Mouse (Mus musculus) midbrain, embryonic 11.5 days (tissue): ENCODE measurements at regions not wholly inside any gene's neighbourhood (a gene's known extent, or its start where the extent isn't known, plus 50 kb on each side); places are given as distances from the start of the nearest gene placed in this dataset.

Experiments
- ATAC-seq: fragments of 200-750 bp; cut with Nextera tagmentation; 2 replicates; pipeline ENCODE4 v1.8.0; 2017; ENCODE audit warnings: moderate TSS enrichment, moderate library complexity; ENCODE audit not compliant: low FRiP score
- DNase-seq: peaks from one replicate; pipeline ENCODE4 v3.0.0; 2015; ENCODE audit warnings: low spot score; ENCODE audit errors: missing footprints
- H3K27ac ChIP-seq: fragments of 300-500 bp; sonication (generic); 2 replicates; pipeline ENCODE4 v1.5.1; 2014; ENCODE audit warnings: low read depth, low read length
- H3K27me3 ChIP-seq: fragments of 300-500 bp; sonication (generic); 2 replicates; pipeline ENCODE4 v1.6.1; 2014; ENCODE audit warnings: mild to moderate bottlenecking, low read length, moderate library complexity, mixed read lengths; ENCODE audit not compliant: control insufficient read depth, insufficient read depth
- H3K36me3 ChIP-seq: fragments of 300-500 bp; sonication (generic); 2 replicates; pipeline ENCODE4 v1.6.1; 2014; ENCODE audit warnings: mild to moderate bottlenecking, low read length, moderate library complexity, mixed read lengths; ENCODE audit not compliant: control insufficient read depth, insufficient read depth
- H3K4me1 ChIP-seq: fragments of 300-500 bp; sonication (generic); 2 replicates; pipeline ENCODE4 v1.6.1; 2014; ENCODE audit warnings: low read length; ENCODE audit not compliant: control insufficient read depth, insufficient read depth
- H3K4me2 ChIP-seq: fragments of 300-500 bp; sonication (generic); 2 replicates; pipeline ENCODE4 v1.6.1; 2014; ENCODE audit warnings: mild to moderate bottlenecking, moderate library complexity
- H3K4me3 ChIP-seq: fragments of 300-500 bp; sonication (generic); 2 replicates; pipeline ENCODE4 v1.5.1; 2014; ENCODE audit warnings: low read depth, low read length
- H3K9ac ChIP-seq: fragments of 300-500 bp; sonication (generic); 2 replicates; pipeline ENCODE4 v1.6.1; 2014; ENCODE audit warnings: low read length
- H3K9me3 ChIP-seq: fragments of 300-500 bp; sonication (generic); 2 replicates; pipeline ENCODE4 v1.6.1; 2016; ENCODE audit warnings: low read length; ENCODE audit not compliant: control insufficient read depth
- whole genome bisulfite sequencing: fragments of 180-500 bp; shearing (Covaris S2); extraction: QIAGEN DNeasy Blood & Tissue Kit; methylation state at CpG from one replicate; pipeline ENCODE4 v1.1.7; 2014; 5-methylcytosine and 5-hydroxymethylcytosine counted together

- no peak for DNase-seq
- H3K9ac ChIP-seq, result no peak overlapping the region
Observed at GRCm38 (mm10) chr4:142351831-142352230, 112.6 kb upstream of the Kazn start.

DNA sequence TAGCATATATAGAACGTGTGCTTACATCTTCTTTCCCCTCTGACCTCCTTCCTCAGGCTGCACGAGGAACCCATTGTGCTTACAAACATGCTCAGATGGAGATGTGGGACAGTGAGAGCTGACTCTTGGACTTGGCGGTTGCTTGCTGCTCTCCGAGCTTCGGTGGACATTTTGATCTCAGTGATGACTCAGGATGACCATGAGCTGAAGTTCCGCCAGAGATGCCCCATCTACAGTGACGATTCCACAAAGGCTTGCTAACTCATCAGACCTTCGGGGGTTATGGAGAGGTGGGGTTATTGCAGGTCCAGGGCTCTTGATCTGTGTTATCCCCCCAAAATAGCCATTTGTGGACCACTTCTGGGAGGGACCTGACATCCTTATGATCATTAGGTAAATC lies 111.8 kb upstream of the Kazn start:
- H3K9me3 ChIP-seq, result no peaks in the 10 kb centered on the region
- DNase-seq (no peak), ATAC-seq (no peak)
- H3K4me1 ChIP-seq, result no peaks in the 10 kb centered on the region
- no peak overlapping the region for H3K4me2 ChIP-seq
- H3K4me3 ChIP-seq, result no peak overlapping the region
- H3K36me3 ChIP-seq, result no peaks in the 10 kb centered on the region
- no peak overlapping the region for H3K27ac ChIP-seq
- H3K27me3 ChIP-seq, result no peaks in the 10 kb centered on the region
- 93% methylated on average over 8 of the region's 8 CpGs for WGBS
- no peak overlapping the region for H3K9ac ChIP-seq

More at GRCm38 (mm10) chr4:142351831-142352230, 112.6 kb upstream of the Kazn start:
- Histone ChIP-seq H3K4me1 (no peaks in the 10 kb centered on the region), H3K9me3 (no peaks in the 10 kb centered on the region), H3K4me3 (no peak overlapping the region), H3K4me2 (no peak overlapping the region), H3K27me3 (no peaks in the 10 kb centered on the region), H3K36me3 (no peaks in the 10 kb centered on the region), H3K27ac (no peak overlapping the region)
- 88% methylated on average over 3 of the region's 3 CpGs for WGBS
- no peak for ATAC-seq

DNA sequence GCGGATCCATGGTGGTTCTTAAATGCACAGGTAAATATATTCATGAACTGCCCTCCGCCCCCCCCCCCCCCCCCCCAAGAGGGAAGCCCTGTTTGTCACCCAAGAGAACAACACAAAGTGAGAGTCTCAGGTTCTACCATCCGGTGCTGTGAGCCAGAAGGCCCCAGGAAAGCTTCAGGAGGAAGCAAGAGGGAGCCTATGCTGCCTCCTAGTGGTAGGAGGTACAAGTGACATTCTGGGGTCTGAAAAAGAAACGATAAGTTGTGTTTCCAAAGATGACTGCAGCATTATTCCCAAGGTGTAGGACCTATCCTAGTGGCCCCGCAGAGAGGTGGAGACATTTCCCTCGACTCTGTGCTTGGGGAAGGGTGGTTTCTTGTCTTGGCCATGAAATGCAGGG lies 109.7 kb upstream of the Kazn start:
- Histone ChIP-seq H3K4me1 (no peaks in the 10 kb centered on the region), H3K27ac (no peak overlapping the region), H3K4me2 (no peak overlapping the region), H3K9me3 (no peaks in the 10 kb centered on the region), H3K4me3 (no peak overlapping the region), H3K36me3 (no peaks in the 10 kb centered on the region), H3K9ac (no peak overlapping the region), H3K27me3 (no peaks in the 10 kb centered on the region)
- 47% methylated on average over 6 of the region's 6 CpGs for WGBS
- DNase-seq (no peak), ATAC-seq (no peak; the same call in 1 of the 2 replicates)

GRCm38 (mm10) chr4:142342482-142343206 lies 103.4 kb upstream of the Kazn start:
- ATAC-seq, result no peak
- WGBS, result 78% methylated on average over 19 of the region's 19 CpGs
- peaks cover 14% of the 10 kb centered on the region for H3K4me1 ChIP-seq
- H3K4me3 ChIP-seq, result no peak overlapping the region
- no peak for DNase-seq
- H3K27me3 ChIP-seq, result no peaks in the 10 kb centered on the region
- H3K36me3 ChIP-seq, result no peaks in the 10 kb centered on the region
- H3K9ac ChIP-seq, result no peak overlapping the region
- no peaks in the 10 kb centered on the region for H3K9me3 ChIP-seq
- H3K4me2 ChIP-seq, result no peak overlapping the region
- H3K27ac ChIP-seq, result no peak overlapping the region

DNA sequence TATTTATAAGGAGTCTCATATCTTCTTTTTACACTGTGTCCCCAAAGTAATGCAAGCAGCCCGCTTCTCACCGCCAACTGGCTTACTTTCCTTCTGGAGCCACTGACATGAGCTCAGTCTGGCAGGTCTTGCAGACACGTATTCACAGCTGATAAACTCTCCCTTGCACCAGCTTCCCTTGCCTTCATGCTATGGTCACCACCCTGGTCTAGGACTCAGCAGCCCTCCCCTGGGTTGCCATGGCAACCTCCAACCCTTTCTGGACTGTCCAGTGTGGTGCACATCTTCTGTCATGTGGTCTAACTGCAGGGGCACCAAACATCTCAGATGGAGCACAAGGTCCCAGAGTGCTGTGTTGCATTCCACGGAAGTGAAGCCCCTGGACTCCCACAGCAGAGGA lies 102.1 kb upstream of the Kazn start:
- H3K36me3 ChIP-seq, result no peaks in the 10 kb centered on the region
- no peaks in the 10 kb centered on the region for H3K9me3 ChIP-seq
- no peaks in the 10 kb centered on the region for H3K27me3 ChIP-seq
- H3K4me2 ChIP-seq, result no peak overlapping the region
- ATAC-seq, result peak; percentile 40; the same call in 1 of the 2 replicates
- peak; percentile 82 for DNase-seq
- H3K27ac ChIP-seq, result no peak overlapping the region
- no peak overlapping the region for H3K9ac ChIP-seq
- H3K4me3 ChIP-seq, result no peak overlapping the region
- H3K4me1 ChIP-seq, result peaks cover 14% of the 10 kb centered on the region
- WGBS, result 64% methylated on average over 4 of the region's 4 CpGs

DNA sequence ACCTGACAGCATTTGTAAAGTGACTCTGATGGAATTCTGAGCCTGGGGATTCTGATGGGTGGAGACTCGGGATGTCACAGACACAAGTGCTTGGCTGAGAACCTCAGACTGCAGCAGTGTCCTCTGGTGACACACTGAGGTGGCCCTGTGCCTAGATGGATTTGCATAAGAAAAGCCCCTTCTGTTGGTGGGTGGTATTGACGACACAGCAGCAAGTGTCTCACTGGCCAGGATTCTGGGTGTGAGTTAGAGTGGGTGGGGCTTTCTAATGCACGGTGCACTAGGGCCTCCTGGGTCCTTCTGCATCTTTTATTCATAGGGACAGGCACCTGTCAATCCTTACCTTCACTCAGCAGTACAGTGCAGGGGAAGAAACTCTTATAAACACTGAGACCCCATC lies 100.9 kb upstream of the Kazn start:
- peaks cover 14% of the 10 kb centered on the region for H3K4me1 ChIP-seq
- no peaks in the 10 kb centered on the region for H3K9me3 ChIP-seq
- no peaks in the 10 kb centered on the region for H3K27me3 ChIP-seq
- DNase-seq, result peak; percentile 79
- 6% methylated on average over 3 of the region's 3 CpGs for WGBS
- H3K4me3 ChIP-seq, result no peak overlapping the region
- no peak overlapping the region for H3K9ac ChIP-seq
- peak; percentile 54 for ATAC-seq
- no peaks in the 10 kb centered on the region for H3K36me3 ChIP-seq
- no peak overlapping the region for H3K4me2 ChIP-seq
- no peak overlapping the region for H3K27ac ChIP-seq

GRCm38 (mm10) chr4:142337701-142338100 lies 98.5 kb upstream of the Kazn start:
- Histone ChIP-seq H3K9ac (no peak overlapping the region), H3K4me1 (peaks cover 14% of the 10 kb centered on the region), H3K4me2 (no peak overlapping the region), H3K9me3 (no peaks in the 10 kb centered on the region), H3K4me3 (no peak overlapping the region), H3K36me3 (no peaks in the 10 kb centered on the region), H3K27ac (no peak overlapping the region), H3K27me3 (no peaks in the 10 kb centered on the region)
- DNase-seq (no peak), ATAC-seq (no peak)
- WGBS, result 93% methylated on average over 8 of the region's 8 CpGs

DNA sequence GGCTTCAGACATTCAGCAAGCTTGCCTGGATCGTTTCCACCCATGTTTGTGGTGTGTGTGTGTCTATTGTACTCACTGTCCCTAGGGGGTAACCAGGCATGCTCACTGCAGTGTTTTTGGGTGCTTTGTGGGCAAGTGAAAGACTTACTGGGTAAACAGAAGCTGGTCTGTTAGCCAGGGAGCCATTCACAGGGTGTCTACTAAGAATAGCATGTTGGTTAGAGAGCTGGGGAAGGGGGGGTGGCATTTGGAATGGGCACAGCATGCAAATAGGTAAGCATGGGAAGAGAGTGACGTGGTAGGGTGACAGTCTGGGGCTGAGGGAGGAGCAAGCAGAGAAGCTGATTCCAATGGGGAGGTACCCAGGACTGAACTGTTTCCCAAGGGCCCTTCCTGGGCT lies 97.7 kb upstream of the Kazn start:
- no peak overlapping the region for H3K27ac ChIP-seq
- 60% methylated on average over 2 of the region's 2 CpGs for WGBS
- no peak for DNase-seq

GRCm38 (mm10) chr4:142334084-142334483 lies 94.9 kb upstream of the Kazn start:
- H3K27ac ChIP-seq, result no peak overlapping the region
- H3K4me2 ChIP-seq, result no peak overlapping the region
- H3K27me3 ChIP-seq, result no peaks in the 10 kb centered on the region
- no peak overlapping the region for H3K4me3 ChIP-seq
- 87% methylated on average over 7 of the region's 7 CpGs for WGBS
- H3K9ac ChIP-seq, result no peak overlapping the region
- no peaks in the 10 kb centered on the region; the same call in 1 of the 2 replicates for H3K9me3 ChIP-seq
- no peaks in the 10 kb centered on the region for H3K36me3 ChIP-seq
- DNase-seq, result no peak
- H3K4me1 ChIP-seq, result no peaks in the 10 kb centered on the region
- no peak for ATAC-seq

More for the DNA sequence above, 97.7 kb upstream of the Kazn start:
- H3K4me1 ChIP-seq, result peaks cover 14% of the 10 kb centered on the region
- H3K4me3 ChIP-seq, result no peak overlapping the region
- no peaks in the 10 kb centered on the region for H3K27me3 ChIP-seq
- H3K9ac ChIP-seq, result no peak overlapping the region
- H3K36me3 ChIP-seq, result no peaks in the 10 kb centered on the region
- no peak overlapping the region for H3K4me2 ChIP-seq
- no peaks in the 10 kb centered on the region for H3K9me3 ChIP-seq
- ATAC-seq, result no peak
